Mouse (Mus musculus): ENCODE results near the gene Ints4. TPM values are rescaled to one million over a fixed set of nuclear protein-coding genes. Genes with fewer than 3 reads are reported as not detected.

The Ints4 gene
- polyA plus RNA-seq, 1 experiment from 2014 or later: 70.7 TPM

GRCm38 (mm10) chr7:97588506-97588905 lies 107.8 kb downstream of the Ints4 start:
- ATAC-seq (ENCODE audit: insufficient number of reproducible peaks, low FRiP score, low TSS enrichment, low read depth) (no peak), DNase-seq (ENCODE audit: low spot score) (no peak)
- Histone ChIP-seq H3K27ac (replicated peaks; ENCODE audit: low read depth, low read length) (no peak overlapping the region), H3K36me3 (ENCODE audit: control insufficient read depth, insufficient read depth, low read length) (no peaks in the 10 kb centered on the region), H3K27me3 (ENCODE audit: control insufficient read depth, insufficient read depth, low read length) (no peaks in the 10 kb centered on the region), H3K9me3 (ENCODE audit: control insufficient read depth, low read length) (no peaks in the 10 kb centered on the region), H3K9ac (ENCODE audit: low read length) (no peak overlapping the region), H3K4me2 (ENCODE audit: low read depth, severe bottlenecking) (no peak overlapping the region), H3K4me3 (ENCODE audit: low read depth, low read length) (no peak overlapping the region), H3K4me1 (ENCODE audit: control insufficient read depth, insufficient read depth, low read length) (0 out of 2 replicates have a peak, but pooled peaks cover 2% of the 10 kb centered on the region)
- WGBS: 83% methylated on average over 5 of the region's 5 CpGs

- WGBS: 32% methylated on average over 3 of the region's 3 CpGs
- DNase-seq (ENCODE audit: low spot score) (no peak), ATAC-seq (ENCODE audit: insufficient number of reproducible peaks, low FRiP score, low TSS enrichment, low read depth) (no peak)
These were observed 109.7 kb downstream of the Ints4 start for GRCm38 (mm10) chr7:97590488-97590887.

More at GRCm38 (mm10) chr7:97590488-97590887, 109.7 kb downstream of the Ints4 start:
- Histone ChIP-seq H3K4me1 (ENCODE audit: control insufficient read depth, insufficient read depth, low read length) (0 out of 2 replicates have a peak, but pooled peaks cover 2% of the 10 kb centered on the region), H3K27ac (replicated peaks; ENCODE audit: low read depth, low read length) (no peak overlapping the region), H3K4me2 (ENCODE audit: low read depth, severe bottlenecking) (no peak overlapping the region), H3K9me3 (ENCODE audit: control insufficient read depth, low read length) (no peaks in the 10 kb centered on the region), H3K4me3 (ENCODE audit: low read depth, low read length) (no peak overlapping the region), H3K9ac (ENCODE audit: low read length) (no peak overlapping the region), H3K27me3 (ENCODE audit: control insufficient read depth, insufficient read depth, low read length) (no peaks in the 10 kb centered on the region), H3K36me3 (ENCODE audit: control insufficient read depth, insufficient read depth, low read length) (no peaks in the 10 kb centered on the region)

Other genes with a start within 250 kb of the Ints4 start
- gene Usp35, start 148.9 kb upstream of the Ints4 start, polyA plus RNA-seq (2014; fragmentation: Nextera tagmentation; extraction: Ambion mirVana): 2.4 and 2.5 TPM in 2 replicates
- gene Kctd21, start 148.6 kb upstream of the Ints4 start, polyA plus RNA-seq (2014; fragmentation: Nextera tagmentation; extraction: Ambion mirVana): 3.6 and 4.3 TPM in 2 replicates
- 38.6 and 45.3 TPM in 2 replicates for gene Alg8, start 109.3 kb upstream of the Ints4 start, polyA plus RNA-seq (2014; fragmentation: Nextera tagmentation; extraction: Ambion mirVana)
- gene Ndufc2, start 81.0 kb upstream of the Ints4 start, polyA plus RNA-seq (2014; fragmentation: Nextera tagmentation; extraction: Ambion mirVana): 337 and 342 TPM in 2 replicates
- gene Thrsp, start 63.2 kb upstream of the Ints4 start, polyA plus RNA-seq (2014; fragmentation: Nextera tagmentation; extraction: Ambion mirVana): 0.27 TPM in 1 of 2 replicates, not detected in the other
- 0.65 and 1.6 TPM in 2 replicates for gene Kctd14, start 29.6 kb upstream of the Ints4 start, polyA plus RNA-seq (2014; fragmentation: Nextera tagmentation; extraction: Ambion mirVana)
- gene Aamdc, start 98.5 kb downstream of the Ints4 start, polyA plus RNA-seq (2014; fragmentation: Nextera tagmentation; extraction: Ambion mirVana): 43.4 and 43.5 TPM in 2 replicates
- 29.2 and 29.7 TPM in 2 replicates for gene Rsf1, start 98.9 kb downstream of the Ints4 start, polyA plus RNA-seq (2014; fragmentation: Nextera tagmentation; extraction: Ambion mirVana)
- 282 and 286 TPM in 2 replicates for gene Clns1a, start 215.7 kb downstream of the Ints4 start, polyA plus RNA-seq (2014; fragmentation: Nextera tagmentation; extraction: Ambion mirVana)

Measured in limb, embryonic 11.5 days (tissue).